Mouse (Mus musculus): ENCODE measurements around the gene Izumo4. TPM values are rescaled to one million over a fixed set of nuclear protein-coding genes. Genes with fewer than 3 reads are reported as not detected.
A peak's percentile ranks its signal among the peaks of the same experiment; 100 is the strongest.

Gene Izumo4
- polyA plus RNA-seq, 1 experiment from 2014 or later: 24.5 TPM

DNA sequence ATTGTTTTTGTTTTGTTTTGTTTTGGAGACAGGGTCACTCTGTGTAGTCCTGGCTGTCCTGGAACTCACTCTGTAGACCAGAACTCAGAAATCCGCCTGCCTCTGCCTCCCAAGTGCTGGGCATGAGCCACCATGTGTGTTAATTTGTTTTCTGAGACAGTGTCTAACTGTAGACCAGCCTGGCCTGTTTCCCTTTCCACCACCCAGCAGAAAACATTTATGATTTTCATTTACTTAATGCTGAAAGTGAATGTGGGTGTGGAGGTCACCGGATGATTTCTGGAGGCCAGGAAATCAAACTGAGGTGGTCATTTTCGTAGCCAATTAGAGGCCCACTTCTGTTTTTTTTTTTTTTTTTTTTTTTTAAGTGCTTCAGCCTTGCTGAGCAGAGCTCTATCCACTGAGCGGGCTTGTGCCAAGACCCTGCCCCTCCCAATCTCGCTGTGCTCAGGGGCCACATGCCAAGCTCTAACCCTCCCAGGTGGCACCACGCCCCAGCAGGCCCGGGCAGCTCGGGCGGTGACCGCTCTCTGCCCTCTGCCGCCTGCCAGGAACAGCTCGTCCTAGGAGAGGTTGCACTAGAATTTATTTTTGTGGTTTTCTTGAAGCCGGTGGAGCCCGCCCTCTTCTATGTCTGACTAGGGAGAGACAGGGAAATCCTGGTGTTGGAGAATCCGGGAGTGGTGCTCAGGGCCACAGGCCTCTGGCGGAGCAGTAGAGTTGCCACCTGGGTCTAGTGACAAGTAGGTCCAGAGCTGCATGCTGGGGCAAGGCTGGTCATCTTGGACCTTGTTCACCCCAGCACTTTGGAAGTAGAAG is 37.6 kb upstream of the Izumo4 start:
- Histone ChIP-seq H3K9me3 (replicated peaks; ENCODE audit: low read length) (no peaks in the 10 kb centered on the region), H3K9ac (ENCODE audit: low read depth, low read length) (peak overlapping the region; percentile 24; the same call in 1 of the 2 replicates), H3K4me1 (replicated peaks; ENCODE audit: insufficient read depth, low read length) (peaks cover 39% of the 10 kb centered on the region), H3K36me3 (ENCODE audit: insufficient read depth, low read length) (peaks cover 29% of the 10 kb centered on the region), H3K27ac (peak overlapping the region; percentile 93), H3K4me3 (replicated peaks; ENCODE audit: low read depth, low read length) (0 out of 2 replicates have a peak overlapping the region, but pooled peaks have one; percentile 11), H3K4me2 (ENCODE audit: low read length) (peak overlapping the region; percentile 44), H3K27me3 (ENCODE audit: insufficient read depth, low read length) (no peaks in the 10 kb centered on the region)
- peak; percentile 77 for ATAC-seq (replicated peaks; ENCODE audit: low FRiP score, low read depth)
- peak; percentile 12; the same call in 1 of the 2 replicates for TF ChIP-seq CTCF (IDR thresholded peaks at IDR 0.05; ENCODE audit: low read depth)
- 8% methylated on average over 16 of the region's 16 CpGs for WGBS
- DNase-seq (ENCODE audit: low spot score): peak; percentile 93

DNA sequence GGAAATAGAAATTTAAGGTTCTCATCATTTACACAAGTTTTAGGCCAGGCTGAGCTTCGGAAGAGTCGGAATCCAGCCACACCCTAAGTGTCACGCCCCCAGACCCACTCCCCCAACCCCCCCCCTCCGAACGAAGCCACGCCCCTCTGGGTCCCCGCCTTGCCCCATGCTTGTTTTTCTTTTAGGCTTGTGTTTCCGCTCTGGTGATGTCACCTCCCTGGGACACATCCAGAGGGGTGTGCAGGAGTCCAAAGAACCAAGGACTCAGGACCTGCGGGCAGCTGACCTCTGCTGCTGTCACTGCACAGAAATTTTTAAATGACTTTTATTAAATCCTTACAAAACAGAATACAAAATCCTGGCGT is 37.0 kb upstream of the Izumo4 start:
- Histone ChIP-seq H3K27me3 (ENCODE audit: insufficient read depth, low read length) (no peaks in the 10 kb centered on the region), H3K9ac (ENCODE audit: low read depth, low read length) (no peak overlapping the region), H3K4me1 (replicated peaks; ENCODE audit: insufficient read depth, low read length) (peaks cover 39% of the 10 kb centered on the region), H3K36me3 (ENCODE audit: insufficient read depth, low read length) (peaks cover 35% of the 10 kb centered on the region), H3K4me2 (ENCODE audit: low read length) (peak overlapping the region; percentile 44), H3K9me3 (replicated peaks; ENCODE audit: low read length) (no peaks in the 10 kb centered on the region), H3K4me3 (replicated peaks; ENCODE audit: low read depth, low read length) (0 out of 2 replicates have a peak overlapping the region, but pooled peaks have one; percentile 11), H3K27ac (peak overlapping the region; percentile 93)
- ATAC-seq (replicated peaks; ENCODE audit: low FRiP score, low read depth): peak; percentile 52
- WGBS: 9% methylated on average over 10 of the region's 10 CpGs
- no peak for TF ChIP-seq CTCF (IDR thresholded peaks at IDR 0.05; ENCODE audit: low read depth)
- DNase-seq (ENCODE audit: low spot score): peak; percentile 85

DNA sequence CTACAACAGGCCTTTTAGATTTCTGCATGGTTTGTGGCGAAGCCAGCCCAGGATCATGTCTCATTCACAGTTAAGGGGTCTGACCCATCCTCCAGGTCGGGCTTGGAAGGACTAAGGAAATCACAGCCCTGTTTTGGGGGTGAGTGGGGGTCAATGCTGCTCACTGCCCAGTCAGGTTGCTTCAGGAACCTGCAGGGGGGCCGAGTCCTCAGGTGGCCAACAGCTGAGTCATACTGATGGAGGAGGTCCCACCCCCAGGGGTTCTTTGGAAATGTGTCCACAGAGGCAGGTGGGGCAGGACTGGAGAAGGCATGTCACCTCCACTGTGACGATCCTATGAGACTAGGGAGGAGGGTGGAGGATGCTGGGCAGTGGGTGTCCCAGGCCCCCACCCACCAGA is 36.5 kb upstream of the Izumo4 start:
- H3K36me3 ChIP-seq (ENCODE audit: insufficient read depth, low read length): peaks cover 38% of the 10 kb centered on the region
- no peaks in the 10 kb centered on the region for H3K27me3 ChIP-seq (ENCODE audit: insufficient read depth, low read length)
- TF ChIP-seq CTCF (IDR thresholded peaks at IDR 0.05; ENCODE audit: low read depth): no peak
- no peak overlapping the region for H3K9ac ChIP-seq (ENCODE audit: low read depth, low read length)
- ATAC-seq (replicated peaks; ENCODE audit: low FRiP score, low read depth): no peak
- peak overlapping the region; percentile 93 for H3K27ac ChIP-seq
- H3K9me3 ChIP-seq (replicated peaks; ENCODE audit: low read length): no peaks in the 10 kb centered on the region
- no peak overlapping the region for H3K4me3 ChIP-seq (replicated peaks; ENCODE audit: low read depth, low read length)
- peaks cover 39% of the 10 kb centered on the region for H3K4me1 ChIP-seq (replicated peaks; ENCODE audit: insufficient read depth, low read length)
- 43% methylated on average over 4 of the region's 4 CpGs for WGBS
- H3K4me2 ChIP-seq (ENCODE audit: low read length): peak overlapping the region; percentile 44; the same call in 1 of the 2 replicates
- DNase-seq (ENCODE audit: low spot score): no peak

DNA sequence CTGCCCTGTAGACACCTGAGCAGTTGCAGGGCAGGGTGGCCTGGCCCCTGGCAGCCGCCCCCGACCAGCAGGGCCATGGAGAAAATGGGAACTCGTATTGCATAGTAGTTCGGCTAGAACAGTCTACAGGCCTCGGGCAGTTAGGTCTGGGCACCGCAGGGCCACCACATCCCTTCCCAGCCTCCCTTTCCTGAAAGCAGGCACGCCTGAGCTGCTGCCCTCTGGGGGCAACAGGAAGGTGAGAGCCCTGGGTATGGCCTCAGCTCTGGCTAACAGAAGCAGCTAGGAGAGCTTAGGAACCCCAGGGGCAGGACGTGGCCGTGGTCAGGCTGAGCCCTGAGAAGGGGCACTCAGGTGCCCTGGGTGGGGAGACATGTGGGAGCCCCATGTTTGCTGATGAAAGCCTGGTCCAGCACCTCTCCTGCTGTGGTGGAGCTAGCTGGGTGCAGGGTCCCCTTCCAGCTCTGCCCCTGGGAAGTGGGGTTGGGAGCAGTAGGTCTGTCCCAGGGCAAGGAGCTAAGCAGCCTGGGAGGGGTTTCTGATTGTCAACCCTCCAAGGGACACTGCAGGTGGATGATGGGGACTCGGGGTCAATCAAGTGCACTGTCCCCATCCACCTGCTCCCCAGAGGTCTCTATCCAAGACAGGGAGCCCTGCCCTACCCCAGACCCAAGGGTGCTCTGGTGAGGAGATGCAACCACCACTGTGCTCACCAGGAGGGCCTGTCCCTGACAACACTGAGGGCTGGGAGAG is 35.8 kb upstream of the Izumo4 start:
- H3K36me3 ChIP-seq (ENCODE audit: insufficient read depth, low read length): peaks cover 45% of the 10 kb centered on the region
- TF ChIP-seq CTCF (IDR thresholded peaks at IDR 0.05; ENCODE audit: low read depth): peak; percentile 43; the same call in 1 of the 2 replicates
- WGBS: 52% methylated on average over 10 of the region's 10 CpGs

DNA sequence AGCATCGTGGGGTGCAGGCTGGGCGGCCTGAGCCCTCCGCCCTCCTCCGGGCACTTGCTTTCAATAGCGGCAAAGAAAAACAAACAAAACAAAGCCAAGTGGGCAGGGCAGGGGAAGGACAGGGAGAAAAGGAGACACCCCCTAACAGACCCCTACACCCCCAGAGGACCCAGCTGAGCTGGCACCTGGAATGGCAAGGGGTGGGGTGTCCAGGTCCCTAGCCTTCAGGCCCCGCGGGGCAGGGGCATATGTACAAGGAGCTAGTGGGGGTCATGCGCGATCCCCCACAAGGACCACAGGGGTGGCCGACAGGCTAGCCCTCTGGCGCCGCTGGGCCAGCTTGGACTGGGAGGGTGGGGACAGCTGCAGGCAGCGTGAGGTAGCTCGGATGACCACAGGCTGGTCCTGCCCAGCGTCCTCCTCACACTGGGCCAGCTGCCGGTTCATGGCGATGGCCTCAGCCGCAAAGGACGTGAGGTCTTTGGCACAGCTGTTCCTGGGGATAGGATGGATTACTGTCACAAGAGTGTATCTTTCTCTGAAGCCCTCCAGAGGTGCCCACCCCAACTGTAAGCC is 35.1 kb upstream of the Izumo4 start:
- no peak for TF ChIP-seq CTCF (IDR thresholded peaks at IDR 0.05; ENCODE audit: low read depth)
- H3K4me1 ChIP-seq (replicated peaks; ENCODE audit: insufficient read depth, low read length): peaks cover 39% of the 10 kb centered on the region
- 74% methylated on average over 19 of the region's 19 CpGs for WGBS
- ATAC-seq (replicated peaks; ENCODE audit: low FRiP score, low read depth): no peak
- no peaks in the 10 kb centered on the region for H3K9me3 ChIP-seq (replicated peaks; ENCODE audit: low read length)
- H3K9ac ChIP-seq (ENCODE audit: low read depth, low read length): no peak overlapping the region
- H3K27me3 ChIP-seq (ENCODE audit: insufficient read depth, low read length): no peaks in the 10 kb centered on the region
- no peak for DNase-seq (ENCODE audit: low spot score)
- H3K4me2 ChIP-seq (ENCODE audit: low read length): no peak overlapping the region
- H3K36me3 ChIP-seq (ENCODE audit: insufficient read depth, low read length): peaks cover 51% of the 10 kb centered on the region
- H3K4me3 ChIP-seq (replicated peaks; ENCODE audit: low read depth, low read length): no peak overlapping the region
- H3K27ac ChIP-seq: peak overlapping the region; percentile 93; the same call in 1 of the 2 replicates

More for the DNA sequence above, 35.8 kb upstream of the Izumo4 start:
- Histone ChIP-seq H3K27ac (peak overlapping the region; percentile 93), H3K4me3 (replicated peaks; ENCODE audit: low read depth, low read length) (no peak overlapping the region), H3K4me1 (replicated peaks; ENCODE audit: insufficient read depth, low read length) (peaks cover 39% of the 10 kb centered on the region), H3K4me2 (ENCODE audit: low read length) (no peak overlapping the region), H3K9me3 (replicated peaks; ENCODE audit: low read length) (no peaks in the 10 kb centered on the region), H3K27me3 (ENCODE audit: insufficient read depth, low read length) (no peaks in the 10 kb centered on the region), H3K9ac (ENCODE audit: low read depth, low read length) (0 out of 2 replicates have a peak overlapping the region, but pooled peaks have one; percentile 4)
- no peak for DNase-seq (ENCODE audit: low spot score)
- no peak for ATAC-seq (replicated peaks; ENCODE audit: low FRiP score, low read depth)

DNA sequence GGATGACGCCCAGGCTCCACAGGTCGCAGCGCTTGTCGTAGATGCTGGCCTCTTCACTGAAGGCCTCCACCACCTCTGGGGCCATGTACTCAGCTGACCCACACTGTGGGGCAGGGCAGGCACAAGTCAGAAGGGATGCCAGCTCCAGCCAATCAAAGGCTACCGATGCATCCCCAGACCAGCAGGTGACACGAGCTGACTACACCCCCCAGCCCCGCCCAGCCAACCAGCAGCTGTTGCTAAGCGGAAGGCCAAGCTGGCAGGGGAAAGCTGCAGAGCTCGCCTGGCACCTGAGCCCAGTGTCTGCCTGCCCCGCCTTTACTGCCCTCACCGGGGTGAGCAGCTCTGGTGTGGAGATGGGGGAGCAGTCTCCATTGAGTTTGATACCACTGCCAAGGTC is 33.4 kb upstream of the Izumo4 start:
- Histone ChIP-seq H3K4me1 (replicated peaks; ENCODE audit: insufficient read depth, low read length) (peaks cover 45% of the 10 kb centered on the region), H3K36me3 (ENCODE audit: insufficient read depth, low read length) (peaks cover 62% of the 10 kb centered on the region), H3K4me3 (replicated peaks; ENCODE audit: low read depth, low read length) (no peak overlapping the region), H3K9me3 (replicated peaks; ENCODE audit: low read length) (no peaks in the 10 kb centered on the region), H3K9ac (ENCODE audit: low read depth, low read length) (no peak overlapping the region), H3K27ac (no peak overlapping the region), H3K27me3 (ENCODE audit: insufficient read depth, low read length) (no peaks in the 10 kb centered on the region), H3K4me2 (ENCODE audit: low read length) (no peak overlapping the region)
- TF ChIP-seq CTCF (IDR thresholded peaks at IDR 0.05; ENCODE audit: low read depth): no peak
- DNase-seq (ENCODE audit: low spot score) (no peak), ATAC-seq (replicated peaks; ENCODE audit: low FRiP score, low read depth) (no peak)
- WGBS: 78% methylated on average over 11 of the region's 11 CpGs

All from kidney, postnatal 0 days (tissue).